Mouse (Mus musculus) right cerebral cortex, postnatal 10 days (tissue): ENCODE results near the gene Tha1.

Experiments
- DNase-seq, 2 experiments: peaks; one replicate each; pipeline ENCODE4 v3.0.0; 2021; ENCODE audit warnings: low spot score in 2 of 2

Gene Tha1

GRCm38 (mm10) chr11:117881787-117882186, 8.5 kb upstream of the Tha1 start:
- no peak for DNase-seq

DNA sequence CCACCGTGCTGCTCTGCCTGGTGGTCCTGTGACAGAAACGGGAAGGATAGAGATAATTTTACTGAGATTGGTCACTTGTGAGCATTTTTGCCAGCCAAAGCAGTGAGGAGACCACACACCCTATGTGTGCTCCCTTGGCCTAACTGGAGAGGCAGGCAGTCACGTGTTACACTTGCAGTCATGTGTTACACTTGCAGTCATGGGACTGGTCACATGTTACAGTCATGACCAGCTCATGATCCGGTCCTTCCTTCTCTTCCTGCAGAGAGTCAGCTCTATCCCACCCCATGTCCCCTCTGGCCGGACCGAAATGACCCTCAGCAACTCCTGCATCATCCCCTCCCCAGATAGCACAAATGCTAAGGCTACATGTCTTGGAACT, 7.7 kb upstream of the Tha1 start:
- no peak for DNase-seq

GRCm38 (mm10) chr11:117880336-117880976, 7.2 kb upstream of the Tha1 start:
- no peak for DNase-seq

DNA sequence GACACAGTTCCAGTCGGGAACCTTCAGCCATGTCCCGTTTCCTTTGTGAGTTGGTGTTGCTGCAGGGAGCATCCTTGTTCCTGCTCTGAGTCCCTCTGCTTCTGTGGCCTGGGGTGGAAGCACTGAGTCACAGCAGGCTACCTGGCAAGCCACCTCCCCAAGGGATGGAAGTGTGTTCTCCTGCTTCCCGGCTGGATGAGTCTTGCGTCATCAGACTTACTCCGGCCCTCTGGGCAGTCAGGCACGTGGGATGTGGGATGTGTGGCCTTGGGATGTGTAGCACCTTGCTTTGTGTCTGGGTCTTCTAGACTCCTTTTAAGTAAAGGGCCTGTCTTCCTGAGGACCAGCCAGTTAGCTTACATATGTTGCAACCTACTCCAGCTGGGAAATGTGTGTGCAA, 6.4 kb upstream of the Tha1 start:
- no peak for DNase-seq

GRCm38 (mm10) chr11:117878892-117879291, 5.6 kb upstream of the Tha1 start:
- DNase-seq: no peak

- peak; percentile 62 to 75 for DNase-seq
Measured at GRCm38 (mm10) chr11:117877917-117878745, 4.8 kb upstream of the Tha1 start.

- DNase-seq: no peak
Measured at GRCm38 (mm10) chr11:117875681-117876080, 2.4 kb upstream of the Tha1 start.

DNA sequence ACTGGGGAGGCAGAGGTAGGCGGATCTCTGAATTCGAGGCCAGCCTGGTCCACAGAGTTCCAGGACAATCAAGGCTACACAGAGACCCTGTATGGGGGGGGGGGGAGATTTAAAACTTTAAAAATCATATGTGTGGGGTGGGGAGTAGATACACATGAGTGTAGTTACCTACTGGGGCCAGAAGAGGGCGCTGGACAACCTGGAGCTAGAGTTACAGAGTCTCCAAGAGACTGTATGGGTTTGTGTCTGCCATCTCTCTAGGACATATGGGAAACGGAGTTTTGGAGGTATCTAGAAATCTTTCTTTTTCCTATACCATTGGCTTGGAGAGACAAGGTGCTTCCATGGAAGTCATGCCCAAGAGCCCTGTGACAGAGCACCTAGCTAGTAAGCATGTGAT, 1.1 kb upstream of the Tha1 start:
- DNase-seq: no peak

DNA sequence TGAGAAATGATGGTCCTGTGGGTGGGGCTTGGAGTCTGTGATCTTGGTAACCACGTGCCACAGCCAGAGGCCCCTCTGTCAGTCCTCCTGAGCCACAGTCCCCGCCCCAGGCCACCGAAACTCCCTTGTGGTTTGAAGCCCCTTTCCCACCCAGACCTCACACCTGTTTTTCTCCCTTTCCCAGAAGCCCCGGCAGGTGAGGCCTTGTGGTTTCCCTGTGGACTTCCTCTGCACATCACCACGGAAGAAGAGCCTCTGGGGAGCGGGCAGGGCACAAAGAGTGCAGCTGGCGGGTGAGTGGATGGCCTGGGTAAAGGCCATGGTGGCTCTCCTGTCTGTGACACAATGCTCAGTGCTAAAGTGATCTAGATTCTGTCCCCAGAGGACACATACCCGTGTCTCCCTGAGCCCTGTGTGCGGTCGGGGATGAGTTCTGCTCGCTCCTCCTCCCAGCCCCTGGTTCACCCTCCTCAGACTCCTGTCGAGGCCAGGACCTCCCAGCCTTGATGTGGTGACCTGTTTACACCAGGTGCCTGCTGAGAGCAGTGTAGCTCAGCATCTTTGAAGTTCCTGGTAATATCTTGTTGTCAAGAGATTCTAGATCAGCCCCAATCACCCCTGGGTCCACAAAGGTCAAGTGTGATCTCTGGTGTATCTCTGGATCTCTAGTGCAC, 1.2 kb downstream of the Tha1 start:
- DNase-seq: no peak

GRCm38 (mm10) chr11:117871376-117871775, 1.9 kb downstream of the Tha1 start:
- DNase-seq: no peak

DNA sequence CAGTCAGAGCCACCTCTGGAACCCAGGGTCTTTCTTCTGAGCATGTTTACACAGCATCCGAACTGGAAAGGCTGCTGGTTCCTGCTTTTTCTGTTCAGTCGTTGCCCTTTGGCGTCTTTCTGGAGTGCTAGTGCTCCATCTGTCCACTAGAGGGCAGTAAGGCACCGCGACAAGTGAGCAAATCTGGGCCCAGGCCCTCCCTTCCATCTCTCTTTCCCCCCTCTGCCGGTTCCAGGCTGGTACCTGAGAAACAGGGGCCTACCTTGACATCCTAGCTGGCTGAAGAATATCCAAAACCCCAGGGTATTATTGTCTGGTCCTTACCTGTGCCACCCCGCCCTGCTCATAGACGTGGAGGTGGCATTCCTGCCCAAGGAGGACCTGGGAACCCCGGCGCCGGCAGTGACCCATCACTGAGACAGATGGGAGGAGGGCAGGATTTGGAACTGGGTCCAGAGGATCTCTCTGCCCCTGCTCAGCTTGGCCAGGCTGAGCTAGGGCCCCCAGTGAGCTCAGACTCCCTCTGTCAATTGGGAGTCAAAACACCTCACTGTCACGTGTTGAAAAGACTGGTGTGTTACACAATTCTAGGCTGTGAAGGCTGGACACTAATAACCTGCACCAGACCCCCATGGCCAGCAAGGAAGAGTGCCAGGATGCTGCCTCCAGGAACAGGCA, 2.5 kb downstream of the Tha1 start:
- peak; percentile 84 to 89 for DNase-seq

DNA sequence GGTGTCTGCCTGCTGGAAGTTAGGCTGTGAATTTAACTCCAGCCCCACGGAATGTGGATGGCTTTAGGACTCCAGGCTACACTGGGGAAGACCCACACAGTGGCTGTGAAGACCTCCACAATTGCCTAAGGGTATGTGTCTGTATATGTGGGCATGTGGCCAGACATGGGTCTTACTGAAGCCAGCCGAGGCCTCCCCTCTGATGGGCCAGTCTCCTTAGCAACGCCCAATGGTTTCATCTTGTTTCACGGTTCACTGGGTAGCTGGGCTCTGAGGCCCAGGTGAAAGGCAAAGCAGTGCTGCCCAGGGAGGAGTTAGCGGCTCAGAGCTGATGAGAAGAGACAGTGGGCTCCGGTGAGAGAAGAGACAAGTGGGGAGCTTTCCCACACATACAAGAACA, 7.3 kb downstream of the Tha1 start:
- no peak for DNase-seq

DNA sequence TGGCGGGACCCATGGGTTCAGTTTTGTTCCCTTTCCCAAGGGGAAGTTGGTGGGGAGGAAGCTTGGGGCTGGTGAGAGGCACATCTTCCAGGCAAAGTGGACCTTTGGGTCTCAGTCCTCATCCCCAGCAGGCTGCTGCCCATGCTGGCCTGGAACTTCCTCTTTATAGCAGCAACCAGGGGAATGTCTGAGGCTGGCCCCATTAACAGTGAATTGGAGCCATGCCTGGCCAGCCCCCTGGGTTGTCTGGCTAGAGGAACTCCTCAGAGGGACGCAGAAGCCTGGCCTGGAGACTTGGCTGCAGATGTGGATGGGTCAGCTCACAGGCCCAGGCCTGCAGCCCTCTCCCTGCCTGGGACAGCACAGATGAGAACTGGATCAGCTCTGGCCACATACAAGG, 8.5 kb downstream of the Tha1 start:
- no peak for DNase-seq

DNA sequence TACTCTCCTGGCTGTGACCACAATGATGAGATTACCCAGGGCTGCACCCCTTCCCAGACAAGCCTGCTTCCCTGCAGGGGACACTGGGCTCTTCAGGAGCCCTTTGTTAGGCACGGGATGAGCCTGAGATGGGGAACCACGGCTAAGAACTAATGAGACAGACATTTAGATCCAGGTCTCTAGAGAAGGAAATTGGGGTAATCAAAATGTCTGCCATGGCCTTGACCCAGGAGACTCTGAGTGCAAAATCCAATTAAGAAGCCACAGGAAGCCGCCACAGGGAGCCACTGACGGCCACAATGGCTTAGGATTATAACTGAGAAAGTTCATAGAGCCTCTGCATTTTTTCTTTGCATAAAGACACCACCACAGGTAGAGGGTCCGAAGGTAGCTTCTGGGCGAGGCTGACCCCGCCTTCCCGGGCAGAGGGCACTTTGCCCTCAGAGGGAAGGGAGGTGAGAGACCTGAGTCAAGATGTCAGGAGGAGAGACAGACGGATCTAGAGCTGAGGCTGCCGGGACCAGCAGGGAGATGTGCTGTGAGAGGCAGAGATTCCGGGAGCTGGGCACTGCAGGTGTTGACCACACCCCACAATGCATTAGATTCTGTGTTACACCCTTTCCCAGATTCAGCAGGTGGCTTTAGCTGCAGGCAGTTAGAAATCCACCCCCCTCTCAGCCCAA, 10.0 kb downstream of the Tha1 start:
- DNase-seq: no peak

- DNase-seq: no peak
Measured at GRCm38 (mm10) chr11:117860601-117861000, 12.7 kb downstream of the Tha1 start, which contains the start of gene Tmem235. Gene Tmem235 (plus strand): TSS chr11:117860752.

DNA sequence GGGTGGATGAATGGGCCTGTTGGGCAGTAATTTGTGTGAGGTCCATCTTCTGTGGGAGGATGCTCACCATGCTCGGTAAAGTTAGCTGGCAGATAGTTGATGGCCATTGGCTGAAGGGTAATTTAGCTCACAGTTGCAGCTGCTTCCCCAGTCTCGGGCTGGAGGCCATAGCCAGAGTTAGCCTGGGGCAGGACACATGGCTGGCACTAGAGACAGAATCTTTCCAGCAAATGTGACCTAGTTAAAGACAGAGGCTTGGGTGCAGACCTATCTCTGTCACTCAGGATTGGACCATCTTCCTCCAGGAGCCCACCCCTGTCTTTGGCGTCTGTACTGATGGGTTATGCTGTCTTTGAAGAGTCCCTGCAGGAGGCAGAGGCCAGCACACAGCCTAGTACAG, 14.9 kb downstream of the Tha1 start:
- no peak for DNase-seq

DNA sequence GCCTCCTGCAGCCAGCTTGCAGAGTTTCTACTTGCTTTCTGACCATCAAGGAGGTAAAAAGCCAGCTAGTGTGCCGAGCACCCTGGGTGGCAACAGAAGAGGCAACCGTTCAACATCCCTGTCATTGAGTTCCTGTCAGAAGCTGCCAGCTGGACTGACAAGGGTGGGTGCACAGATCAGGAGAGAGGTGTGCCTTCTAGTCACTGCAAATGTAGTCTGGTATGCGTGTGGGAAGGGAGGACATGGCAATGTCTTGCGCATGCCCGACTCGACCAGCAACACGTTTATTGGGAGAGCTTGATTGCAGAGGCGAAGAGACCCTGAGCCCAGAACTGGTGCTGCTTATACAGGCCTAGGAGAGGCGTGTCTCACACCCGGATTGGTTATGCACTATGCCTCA, 15.8 kb downstream of the Tha1 start:
- DNase-seq: no peak

DNA sequence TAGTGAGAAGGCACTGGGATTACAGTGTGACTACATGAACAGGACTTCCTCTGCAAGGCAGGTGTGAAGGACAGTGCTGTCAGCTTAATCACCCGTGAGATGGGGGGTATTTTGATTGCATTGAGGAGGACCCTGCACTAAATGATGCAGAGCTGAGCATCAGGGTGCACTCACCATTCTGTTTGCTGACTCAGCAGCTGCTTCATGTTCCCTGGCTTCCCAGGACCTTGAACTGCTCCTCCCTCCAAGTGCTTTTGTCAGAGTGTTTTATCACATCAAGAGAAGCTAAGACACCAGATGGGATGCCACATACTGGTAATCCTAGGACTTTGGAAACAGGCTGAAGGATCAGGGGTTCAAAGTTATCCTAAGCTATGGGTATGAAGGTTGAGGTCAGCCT, 17.3 kb downstream of the Tha1 start:
- no peak for DNase-seq

DNA sequence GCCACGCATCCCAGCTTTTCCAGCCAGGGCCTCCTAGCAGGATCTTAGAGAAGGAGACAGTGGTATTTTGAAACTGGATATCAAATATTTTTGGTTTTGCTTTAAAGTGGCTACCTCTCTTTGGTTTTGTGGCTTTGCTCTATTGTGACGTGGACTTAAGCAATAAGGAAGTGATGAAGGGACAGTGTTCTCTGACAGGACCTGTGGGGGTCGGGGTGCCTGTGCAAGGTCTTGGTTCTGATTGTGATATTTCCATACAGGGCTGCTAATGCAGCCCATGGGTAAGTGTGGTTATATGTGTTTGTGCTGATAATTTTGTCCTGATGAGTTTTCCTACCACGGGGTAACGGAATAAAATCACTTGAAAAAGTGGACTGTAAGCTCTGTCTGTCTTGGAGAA, 17.9 kb downstream of the Tha1 start:
- DNase-seq: no peak

- no peak for DNase-seq
Measured at GRCm38 (mm10) chr11:117854241-117854640, 19.0 kb downstream of the Tha1 start.

DNA sequence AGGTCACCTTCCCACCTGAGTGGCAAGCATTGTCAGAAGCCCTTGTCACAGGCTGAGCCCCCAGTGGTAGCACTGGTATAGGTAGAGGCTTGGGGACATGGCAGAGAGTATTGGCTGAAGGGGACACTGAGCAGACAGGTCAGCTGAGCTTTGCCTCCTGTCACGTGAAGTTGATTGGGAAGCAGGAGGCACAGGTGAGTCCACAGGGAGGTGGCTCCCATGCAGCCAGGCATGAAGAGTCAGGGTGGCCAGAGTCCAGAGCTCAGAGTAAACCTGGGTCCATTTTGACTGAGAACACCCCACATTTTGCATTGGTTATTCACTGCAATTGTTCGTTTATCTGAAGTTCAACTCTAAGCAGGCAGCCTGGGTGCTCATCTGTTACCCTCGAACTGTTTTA, 20.4 kb downstream of the Tha1 start:
- no peak for DNase-seq
